Mouse (Mus musculus) ES-E14 (cell line): ENCODE data around the gene Dedd2. TPM values are rescaled to one million over a fixed set of nuclear protein-coding genes. Genes with fewer than 3 reads are reported as not detected.
A peak's percentile ranks its signal among the peaks of the same experiment; 100 is the strongest.
"Not testable (repeated sequence)": the region's sequence is repeated elsewhere in the genome, so short reads cannot be mapped to it uniquely, and the experiment has no call there.

Source experiments
- DNase-seq: peaks from one replicate; pipeline ENCODE4 v3.0.0-alpha.2; 2013; ENCODE audit warnings: low read depth, low spot score
- H3K27ac ChIP-seq: 2 replicates; pipeline ENCODE4 v1.5.1; 2012; ENCODE audit warnings: low read depth, mild to moderate bottlenecking, low read length, moderate library complexity, mixed read lengths; ENCODE audit not compliant: poor library complexity, insufficient read depth, severe bottlenecking
- H3K36me3 ChIP-seq: 2 replicates; pipeline ENCODE4 v1.6.1; 2012; ENCODE audit warnings: mild to moderate bottlenecking, low read length, moderate library complexity, mixed read lengths; ENCODE audit not compliant: control insufficient read depth, poor library complexity, insufficient read depth, severe bottlenecking
- H3K4me1 ChIP-seq, 2 experiments: fragments of 150-350 bp in 1 of 2; sonication (generic) in 1 of 2; 2 replicates each; pipeline ENCODE4 v1.6.1; 2012; ENCODE audit warnings: low read length in 2 of 2, mild to moderate bottlenecking in 1 of 2, mixed read lengths in 1 of 2; ENCODE audit not compliant: control insufficient read depth in 2 of 2, insufficient read depth in 2 of 2, poor library complexity in 1 of 2
- H3K4me3 ChIP-seq, 2 experiments: fragments of 150-350 bp in 1 of 2; sonication (generic) in 1 of 2; 2 replicates each; pipeline ENCODE4 v1.5.1; 2012; ENCODE audit warnings: low read length in 2 of 2, low read depth in 1 of 2, mild to moderate bottlenecking in 1 of 2, mixed read lengths in 1 of 2; ENCODE audit not compliant: insufficient read depth in 1 of 2, poor library complexity in 1 of 2, severe bottlenecking in 1 of 2
- H3K9ac ChIP-seq: 2 replicates; pipeline ENCODE4 v1.6.1; 2012; ENCODE audit warnings: low read depth, mild to moderate bottlenecking, low read length, mixed read lengths; ENCODE audit not compliant: poor library complexity, insufficient read depth, severe bottlenecking
- H3K9me3 ChIP-seq: fragments of 150-350 bp; sonication (generic); 2 replicates; pipeline ENCODE4 v1.6.1; 2012; ENCODE audit warnings: low read depth, mild to moderate bottlenecking, low read length; ENCODE audit not compliant: control insufficient read depth, insufficient read depth
- CHD2 ChIP-seq: IDR thresholded peaks from 2 replicates; pipeline ENCODE4 v1.6.1; 2014; ENCODE audit warnings: mild to moderate bottlenecking, low read depth, low read length, inconsistent platforms
- HCFC1 ChIP-seq: IDR thresholded peaks from 2 replicates; pipeline ENCODE4 v1.6.1; 2012; ENCODE audit warnings: low read length, inconsistent platforms, borderline replicate concordance; ENCODE audit not compliant: insufficient read depth
- MAFK ChIP-seq: IDR thresholded peaks from 2 replicates; pipeline ENCODE4 v1.6.1; 2014; ENCODE audit warnings: mild to moderate bottlenecking, low read depth, low read length, inconsistent platforms; ENCODE audit not compliant: insufficient read depth
- ZC3H11A ChIP-seq: IDR thresholded peaks from 2 replicates; pipeline ENCODE4 v1.6.1; 2012; ENCODE audit warnings: low read depth, mild to moderate bottlenecking, inconsistent platforms, low read length, borderline replicate concordance
- ZNF384 ChIP-seq: IDR thresholded peaks from 2 replicates; pipeline ENCODE4 v1.6.1; 2012; ENCODE audit warnings: low read depth, low read length, inconsistent platforms
- in situ Hi-C, 2 experiments: fragments of 600-800 bp; cut with MboI; formaldehyde crosslinking; loops; one replicate each; pipeline ENCODE4 v1.15.1; 2025; ENCODE audit warnings: low sequenced_read_pairs in 2 of 2, inconsistent platforms in 1 of 2; ENCODE audit not compliant: unreplicated experiment in 2 of 2
- total RNA-seq: library from RNA; depleted of rRNA; stranded (reverse); fragments of 300-350 nt; gene quantifications from 2 replicates; pipeline ENCODE4 v1.2.3, GENCODE M21; 2012

Dedd2 gene
- total RNA-seq, 1 experiment: 22.8 TPM

DNA sequence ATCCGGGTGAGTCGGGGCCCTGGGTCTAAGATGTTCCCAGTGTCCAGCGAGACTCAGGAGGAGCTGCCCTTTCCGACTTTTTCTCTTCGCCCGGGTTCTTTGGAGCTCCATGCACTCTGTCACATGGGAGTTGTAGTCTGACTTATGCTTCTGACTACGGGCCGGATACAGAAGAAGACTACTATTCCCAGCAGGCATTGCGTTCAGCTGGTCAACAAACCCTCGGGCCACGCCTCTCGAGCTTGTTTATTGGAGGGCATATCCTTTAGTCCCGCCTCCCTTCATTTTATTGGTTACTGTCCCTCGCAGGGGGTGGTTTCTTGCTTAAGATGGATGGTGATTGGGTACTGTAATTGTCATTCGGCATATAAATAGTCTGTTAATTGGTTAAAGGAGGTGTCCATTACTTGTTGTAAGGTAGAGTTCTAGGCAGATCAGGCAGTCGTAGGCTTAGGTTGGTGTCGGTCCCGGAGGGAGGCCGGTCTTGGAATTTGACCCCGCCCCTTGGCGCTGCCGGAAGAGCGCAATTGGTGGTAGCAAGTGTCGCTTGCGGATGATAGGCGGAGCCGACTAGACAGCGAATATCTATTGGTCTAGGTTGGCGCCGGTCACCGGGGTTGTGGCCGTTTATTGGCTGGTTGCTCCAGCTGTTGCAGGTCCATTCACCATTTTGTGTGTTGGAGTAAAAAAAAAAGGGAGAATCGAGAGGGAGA is 47.5 kb upstream of the Dedd2 start:
- Histone ChIP-seq H3K36me3 (no peaks in the 10 kb centered on the region), H3K9ac (peak overlapping the region; percentile 94), H3K9me3 (no peaks in the 10 kb centered on the region), H3K27ac (peak overlapping the region; percentile 92), H3K4me1 (peaks cover 18 to 50% of the 10 kb centered on the region in 2 experiments), H3K4me3 (peak overlapping the region; percentile 82 to 93)
- DNase-seq: peak; percentile 99
- in situ Hi-C loops: no loop called here
- no peak for TF ChIP-seq MAFK
- TF ChIP-seq CHD2: peak; percentile 98
- TF ChIP-seq HCFC1: peak; percentile 97
- no peak for TF ChIP-seq ZC3H11A
- TF ChIP-seq ZNF384: peak; percentile 90

DNA sequence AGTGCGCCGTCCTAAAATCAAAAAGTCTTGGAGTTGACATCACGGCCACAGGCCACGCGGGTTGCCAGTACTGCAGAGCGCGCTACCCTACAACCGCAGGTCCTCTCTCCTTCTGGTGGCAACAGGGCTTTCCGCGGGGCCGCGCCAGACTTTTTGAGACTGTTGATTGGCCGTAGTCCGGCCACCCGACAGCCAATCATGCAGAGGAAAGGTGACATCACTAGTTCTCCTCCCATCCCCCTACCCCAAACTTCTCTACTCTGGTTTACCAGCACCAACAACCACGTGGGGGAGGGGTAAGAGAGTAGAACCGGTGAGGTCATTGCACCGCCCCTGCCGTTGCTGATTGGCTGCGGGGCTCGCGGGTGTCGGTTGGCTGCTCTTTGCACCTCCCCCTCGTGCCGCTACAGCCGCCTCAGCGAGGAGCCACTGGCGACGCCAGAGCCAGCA is 46.9 kb upstream of the Dedd2 start, which contains the start of gene Cic:
Cic (plus strand) TSS at position 404 of the 450 bp plus-strand sequence.
- peak within 1 kb of the TSS; percentile 94 for H3K9ac ChIP-seq
- H3K36me3 ChIP-seq: no peaks in the 10 kb centered on the region
- H3K4me3 ChIP-seq: peak within 1 kb of the TSS; percentile 82 to 93
- H3K27ac ChIP-seq: peak within 1 kb of the TSS; percentile 92
- H3K9me3 ChIP-seq: no peaks in the 10 kb centered on the region
- TF ChIP-seq MAFK (no peak), ZNF384 (no peak), HCFC1 (no peak), CHD2 (peak; percentile 66)
- in situ Hi-C loops: no loop called here
- peaks cover 19 to 47% of the 10 kb centered on the region in 2 experiments for H3K4me1 ChIP-seq
- DNase-seq: peak; percentile 99

DNA sequence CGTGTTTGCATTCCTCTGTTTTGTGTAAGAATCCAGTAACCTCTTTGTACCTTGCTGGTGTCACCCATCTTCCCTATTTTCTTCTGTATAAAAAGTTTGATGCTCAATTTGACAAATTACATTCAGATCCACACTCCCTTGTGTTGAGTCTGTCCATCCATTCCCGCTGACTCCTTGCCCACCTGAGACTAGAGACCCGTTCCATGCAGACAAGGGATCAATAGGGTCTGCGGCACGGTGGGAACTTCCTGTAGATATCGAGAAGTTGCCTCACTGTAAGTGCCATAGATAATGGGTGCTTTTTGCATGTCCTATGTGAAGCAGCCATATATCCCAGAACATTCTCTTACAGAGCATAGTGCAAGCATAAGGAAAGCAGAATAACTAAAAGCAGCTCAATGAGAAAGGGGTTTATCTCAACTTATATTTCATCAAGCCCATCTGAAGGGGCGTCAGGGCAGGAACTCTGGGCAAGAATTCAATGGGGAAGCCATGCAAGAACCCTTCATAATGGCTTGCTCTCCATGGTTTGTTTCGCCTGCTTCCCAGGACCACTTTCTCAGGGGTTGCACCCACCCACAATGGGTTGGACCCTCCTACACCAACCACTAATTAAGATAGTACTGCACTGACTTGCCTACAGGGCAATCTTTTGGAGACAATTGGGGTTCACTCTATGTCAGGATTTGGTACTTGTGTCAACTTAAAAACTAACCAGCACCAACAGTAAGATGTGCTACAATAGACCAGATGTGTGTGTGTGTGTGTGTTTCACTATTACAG is 46.0 kb upstream of the Dedd2 start:
- peaks cover 19 to 39% of the 10 kb centered on the region in 2 experiments for H3K4me1 ChIP-seq
- H3K4me3 ChIP-seq: peak overlapping the region; percentile 48 to 93; a peak in 3 of 4 replicates
- TF ChIP-seq MAFK: no peak
- no peak for TF ChIP-seq ZNF384
- TF ChIP-seq CHD2: no peak
- TF ChIP-seq HCFC1: no peak
- TF ChIP-seq ZC3H11A: no peak
- DNase-seq: no peak
- peak overlapping the region; percentile 54; the same call in 1 of the 2 replicates for H3K27ac ChIP-seq
- in situ Hi-C loops: no loop called here
- no peaks in the 10 kb centered on the region for H3K36me3 ChIP-seq
- no peaks in the 10 kb centered on the region for H3K9me3 ChIP-seq
- no peak overlapping the region for H3K9ac ChIP-seq

DNA sequence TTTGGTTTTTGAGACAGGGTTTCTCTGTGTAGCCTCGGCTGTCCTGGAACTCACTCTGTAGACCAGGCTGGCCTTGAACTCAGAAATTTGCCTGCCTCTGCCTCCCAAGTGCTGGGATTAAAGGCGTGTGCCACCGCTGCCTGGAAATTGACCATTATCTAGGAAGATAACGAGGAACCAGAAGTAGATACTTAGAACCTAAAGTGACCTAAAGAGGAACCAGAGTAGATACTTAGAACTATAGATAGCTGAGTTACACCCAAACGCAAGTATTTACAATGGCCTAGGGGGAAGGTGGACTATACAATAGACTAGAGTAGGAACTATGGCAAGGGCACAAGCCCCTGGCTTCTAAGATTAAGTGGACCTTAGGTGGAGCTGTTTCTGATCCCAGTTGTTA is 45.3 kb upstream of the Dedd2 start:
- H3K36me3 ChIP-seq, H3K9me3 ChIP-seq, H3K9ac ChIP-seq, H3K4me3 ChIP-seq, in situ Hi-C loops, H3K27ac ChIP-seq, DNase-seq: not testable (repeated sequence)
- H3K4me1 ChIP-seq: peaks cover 19 to 34% of the 10 kb centered on the region in 2 experiments
